Mouse (Mus musculus) NIH3T3 (cell line): ENCODE data around the gene Slc28a3.

Experiments
- DNase-seq: peaks from one replicate; pipeline ENCODE4 v3.0.0-alpha.2; 2012; ENCODE audit warnings: low read depth

The Slc28a3 gene

DNA sequence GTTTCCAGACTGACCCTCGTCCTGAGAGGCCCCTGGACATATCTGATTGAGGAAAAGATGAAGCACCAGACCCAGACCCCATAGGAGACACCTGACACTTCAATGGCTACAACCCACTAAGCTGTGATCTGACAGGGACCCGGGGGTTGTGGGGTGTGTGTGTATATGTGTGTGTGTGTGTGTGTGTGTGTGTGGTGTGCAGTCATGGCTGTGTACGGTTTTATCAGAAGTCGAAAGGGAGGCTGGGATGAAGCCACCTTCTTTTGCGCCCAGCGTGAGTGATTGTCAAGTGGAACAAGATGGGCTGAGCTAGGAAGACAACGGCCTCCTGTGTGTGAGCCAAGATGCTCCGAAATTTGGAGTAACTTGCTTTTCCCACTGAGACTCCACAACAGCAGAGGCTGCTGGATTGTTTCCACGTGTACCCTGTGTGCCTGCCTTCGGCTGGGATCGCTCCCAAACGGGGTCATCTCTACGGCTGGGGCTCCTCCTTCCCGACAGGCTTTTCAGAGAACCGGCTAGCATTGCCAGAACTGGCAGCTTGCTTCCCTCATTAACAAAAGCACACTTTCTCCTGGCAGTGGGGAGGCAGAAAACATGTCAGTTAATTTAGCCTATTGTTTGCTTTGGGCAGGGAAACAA is 50.1 kb downstream of the Slc28a3 start:
- DNase-seq, result no peak

DNA sequence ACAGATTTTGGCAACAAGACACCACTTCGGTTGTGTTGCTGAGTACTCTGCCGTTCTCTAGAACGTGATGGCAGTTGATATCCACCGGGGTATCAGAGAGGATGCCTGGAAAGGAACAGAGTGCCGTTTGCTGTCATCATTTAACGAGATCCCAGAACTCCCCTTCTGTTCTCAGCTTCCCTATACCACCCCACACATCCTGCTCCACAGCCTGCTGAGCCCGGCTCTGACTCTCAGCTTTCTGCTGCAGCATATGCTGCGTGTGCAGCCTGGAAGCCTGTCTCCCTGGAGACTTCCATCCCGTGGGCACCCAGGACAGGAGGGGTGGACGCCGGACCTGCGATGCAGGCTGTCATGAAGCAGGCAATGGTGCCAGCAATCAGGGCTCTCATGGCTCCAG is 52.5 kb downstream of the Slc28a3 start:
- no peak for DNase-seq

DNA sequence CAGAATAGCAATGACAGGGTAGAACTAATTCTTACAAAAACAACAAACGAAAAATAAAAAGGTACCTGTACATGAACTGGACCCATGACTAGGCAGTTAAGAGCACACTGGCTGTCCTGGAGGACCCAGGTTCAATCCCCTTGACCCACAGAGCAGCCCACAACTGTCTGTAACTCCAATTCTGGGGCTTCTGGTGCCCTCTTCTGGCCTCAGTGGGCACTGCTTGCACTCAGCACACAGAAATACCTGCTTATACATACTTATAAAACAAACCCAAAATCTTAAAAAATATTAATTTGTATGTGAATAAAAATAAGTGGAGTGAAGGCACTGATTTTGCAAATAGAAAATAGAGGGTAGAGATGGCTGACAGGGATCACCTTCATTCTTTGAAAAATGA is 54.7 kb downstream of the Slc28a3 start:
- peak; percentile 35 for DNase-seq

DNA sequence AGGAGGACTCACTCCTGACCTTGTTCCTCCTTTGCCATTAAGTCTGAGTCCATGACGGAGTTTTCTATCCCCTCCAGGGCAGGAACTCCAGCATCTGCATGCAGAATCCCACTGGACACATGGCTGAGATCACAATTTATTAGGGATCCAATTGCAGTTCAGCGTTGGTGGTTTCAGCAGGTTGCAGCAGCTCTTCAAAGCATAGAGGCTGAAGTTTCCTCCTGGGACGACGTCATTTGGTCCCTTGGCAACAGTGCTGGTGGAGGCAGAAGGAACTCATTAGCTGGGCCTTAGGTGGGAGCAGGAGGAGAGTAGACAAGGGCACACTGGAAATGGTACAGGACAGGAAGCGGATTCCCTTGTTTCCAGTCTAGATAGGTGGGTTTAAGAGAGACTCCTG is 55.1 kb downstream of the Slc28a3 start:
- peak; percentile 6 for DNase-seq

DNA sequence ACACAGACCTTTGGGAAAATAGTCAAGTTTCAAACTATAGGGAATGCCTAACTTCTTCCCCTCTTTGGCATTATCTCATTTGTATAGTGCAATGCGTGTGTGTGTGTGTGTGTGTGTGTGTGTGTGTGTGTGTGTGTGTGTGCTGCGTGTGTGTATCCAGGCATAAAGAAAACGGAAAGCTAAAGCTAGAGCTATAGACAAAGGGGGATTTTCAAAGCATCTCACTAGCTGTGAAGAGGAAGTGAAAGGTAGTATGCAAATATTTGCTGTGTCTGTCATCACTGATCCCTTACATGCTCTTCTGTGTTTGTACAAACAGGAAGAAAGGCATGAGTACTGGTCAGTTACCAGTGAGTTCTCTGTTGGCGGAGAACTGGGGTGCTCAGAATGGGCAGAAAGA is 58.8 kb downstream of the Slc28a3 start:
- DNase-seq, result no peak

DNA sequence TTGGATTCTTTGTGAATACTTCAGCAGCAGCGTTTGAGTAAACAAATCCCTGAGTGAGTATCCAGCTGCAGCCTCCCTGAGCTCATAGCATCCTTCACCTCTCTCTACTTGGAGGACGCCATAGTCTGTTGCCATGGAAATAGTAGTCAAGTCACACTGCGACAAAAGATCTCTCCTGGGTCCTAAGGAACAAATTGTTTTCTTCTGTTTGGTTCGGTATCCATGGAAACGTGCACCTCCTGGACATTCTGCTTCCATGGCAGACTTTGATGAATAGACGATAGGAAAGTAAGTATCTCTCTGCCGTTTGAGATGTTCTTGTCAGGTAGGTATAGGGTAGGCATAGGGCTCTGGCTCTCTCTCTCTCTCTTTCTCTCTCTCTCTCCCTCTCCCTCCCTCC is 63.1 kb downstream of the Slc28a3 start:
- no peak for DNase-seq

DNA sequence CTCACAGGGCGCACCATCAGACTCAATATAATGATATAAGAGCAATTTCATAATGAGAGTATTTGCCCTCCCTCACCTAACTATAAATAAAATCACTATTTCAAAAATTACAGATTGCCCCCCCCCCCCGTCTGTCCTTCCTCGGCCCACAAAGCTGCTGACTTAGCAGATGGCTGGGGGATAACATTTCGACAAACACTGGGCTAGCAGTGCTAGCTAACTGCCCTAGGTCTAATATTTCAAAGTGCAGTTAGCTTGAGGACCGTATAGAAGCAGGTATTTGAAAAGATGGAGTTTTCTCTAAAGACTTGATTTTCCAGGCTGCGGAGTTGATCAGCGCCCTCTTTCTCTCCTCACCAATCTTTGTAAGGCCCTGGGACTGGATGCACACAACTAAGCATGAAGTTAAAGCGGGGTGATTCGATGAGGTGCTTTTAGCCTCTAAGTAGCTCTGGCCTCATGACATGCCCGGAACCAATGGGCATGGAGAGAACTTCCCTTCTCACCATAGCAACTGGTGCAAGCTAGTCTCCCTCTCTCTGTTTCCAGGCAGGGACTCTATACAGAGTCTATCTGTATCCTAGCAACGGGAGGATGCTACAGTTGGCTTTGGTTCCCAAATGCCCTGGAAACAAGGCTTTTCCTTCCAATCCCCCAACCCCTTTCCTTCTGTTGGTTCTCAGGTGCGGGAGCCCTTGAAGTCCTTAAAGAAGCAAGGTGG is 66.8 kb downstream of the Slc28a3 start:
- DNase-seq, result no peak

DNA sequence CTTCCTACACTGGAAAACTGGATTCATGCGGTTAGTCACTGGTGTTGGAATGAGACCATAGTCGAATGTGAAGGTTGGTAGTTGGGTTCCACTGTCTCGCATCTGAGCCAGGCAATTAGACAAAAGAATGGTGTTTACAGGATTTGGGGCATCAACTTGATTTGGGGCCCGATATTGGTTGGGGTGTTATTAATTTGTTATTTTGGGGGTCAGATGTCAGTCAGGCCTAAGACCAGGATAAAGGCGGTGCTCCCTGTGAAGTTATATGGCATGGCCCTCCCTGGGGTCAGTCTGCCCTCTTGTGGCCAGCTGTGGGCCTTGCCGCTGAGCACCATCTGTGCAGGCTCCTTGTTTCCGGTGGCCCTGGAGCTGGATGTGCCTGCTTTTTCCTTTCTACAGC is 67.6 kb downstream of the Slc28a3 start:
- DNase-seq, result peak; percentile 86

DNA sequence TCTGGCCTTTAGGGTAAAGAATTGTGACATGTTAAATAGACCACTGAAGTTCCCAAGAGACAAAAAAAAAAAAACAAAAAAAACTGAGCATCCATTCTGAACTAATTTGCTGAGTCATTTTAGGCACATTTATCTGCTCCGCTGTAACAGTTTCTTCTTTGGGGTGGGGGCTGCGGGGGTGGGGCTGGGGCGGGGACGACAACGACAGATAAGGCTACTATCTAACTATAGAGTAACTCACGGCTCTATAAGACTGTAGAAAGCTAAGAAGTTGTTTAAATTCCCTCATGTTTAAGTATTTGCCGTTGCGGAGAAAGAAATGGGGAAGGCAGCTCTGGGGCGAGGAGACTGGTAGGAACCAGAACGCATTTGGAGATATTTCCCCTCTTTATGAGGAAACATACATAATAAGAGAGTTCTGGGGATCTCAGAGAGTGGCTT is 68.1 kb downstream of the Slc28a3 start:
- no peak for DNase-seq

DNA sequence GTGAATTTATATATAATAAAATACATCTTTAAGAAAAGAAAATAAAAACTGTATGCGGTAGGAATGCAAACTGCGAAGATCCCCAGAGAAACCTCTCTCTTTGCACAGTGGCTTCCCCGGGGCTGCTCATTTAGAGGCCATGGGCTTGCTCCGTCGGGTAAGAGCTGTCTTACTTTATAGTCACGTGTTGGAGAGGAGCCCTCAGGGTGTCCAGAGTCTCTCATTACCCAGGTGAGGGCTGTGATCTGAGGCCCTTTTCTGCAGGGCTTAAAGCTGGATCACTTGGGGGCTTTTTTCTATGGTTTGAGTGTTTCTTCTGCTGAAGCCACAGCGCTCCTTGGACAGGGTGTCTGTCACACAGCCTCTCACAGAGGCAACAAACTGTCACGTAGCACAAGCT is 68.5 kb downstream of the Slc28a3 start:
- no peak for DNase-seq

DNA sequence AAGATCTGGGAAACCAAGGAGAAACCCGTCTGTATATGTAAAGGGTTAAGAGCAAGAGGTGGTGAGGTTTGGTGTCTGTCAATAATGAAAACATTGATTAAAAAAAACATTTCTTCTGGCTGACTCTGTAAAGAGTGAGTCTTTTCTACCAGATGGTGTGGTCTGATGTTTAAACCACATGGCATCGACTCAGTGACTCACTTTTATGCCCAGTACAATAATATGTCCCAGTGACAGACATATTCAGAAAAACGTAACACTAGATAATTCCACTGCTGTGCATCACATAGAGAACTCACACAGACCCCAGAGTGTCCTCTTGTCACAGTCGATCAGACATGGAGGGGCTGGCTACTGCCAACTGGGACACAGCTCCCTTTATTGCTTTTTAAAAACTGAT is 69.1 kb downstream of the Slc28a3 start:
- DNase-seq, result no peak

DNA sequence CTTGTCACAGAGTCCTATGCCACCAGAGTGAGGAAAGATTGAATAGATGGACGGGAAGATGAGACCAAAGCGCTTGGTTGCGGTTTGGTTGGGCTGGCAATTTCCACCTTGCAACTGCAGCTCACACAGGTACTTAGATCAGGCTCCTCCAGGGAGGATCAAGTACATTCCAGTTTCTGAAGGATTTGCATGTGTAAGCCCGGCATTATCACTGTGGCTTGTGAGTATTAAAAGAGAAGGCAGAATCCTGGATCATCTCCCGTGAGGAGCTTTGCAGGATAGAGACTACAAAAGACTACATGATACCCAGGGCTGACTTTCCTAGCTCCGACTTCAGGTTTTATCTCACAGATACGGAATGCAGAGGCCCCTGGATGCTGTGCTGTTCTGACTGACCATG is 71.7 kb downstream of the Slc28a3 start:
- DNase-seq, result no peak

DNA sequence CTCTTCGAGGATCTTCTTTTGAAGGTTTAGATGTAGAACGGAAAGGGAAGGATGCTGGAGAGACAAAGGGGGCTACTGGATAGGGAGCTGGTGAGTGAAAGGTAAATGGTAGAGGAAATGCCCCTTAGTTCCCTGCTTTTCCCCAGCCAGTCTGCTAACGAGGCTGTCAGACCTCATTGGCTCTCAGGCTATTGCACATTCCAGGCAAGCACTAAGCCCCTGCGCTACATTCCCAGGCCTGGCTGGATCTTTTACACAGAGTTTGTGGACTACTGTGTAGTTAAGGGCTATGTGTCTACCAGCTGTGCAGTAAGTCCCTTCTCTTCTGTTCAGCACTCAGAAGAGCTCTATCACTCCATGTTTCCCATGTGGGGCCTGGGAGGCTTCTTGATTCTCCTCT is 72.3 kb downstream of the Slc28a3 start:
- DNase-seq, result no peak

DNA sequence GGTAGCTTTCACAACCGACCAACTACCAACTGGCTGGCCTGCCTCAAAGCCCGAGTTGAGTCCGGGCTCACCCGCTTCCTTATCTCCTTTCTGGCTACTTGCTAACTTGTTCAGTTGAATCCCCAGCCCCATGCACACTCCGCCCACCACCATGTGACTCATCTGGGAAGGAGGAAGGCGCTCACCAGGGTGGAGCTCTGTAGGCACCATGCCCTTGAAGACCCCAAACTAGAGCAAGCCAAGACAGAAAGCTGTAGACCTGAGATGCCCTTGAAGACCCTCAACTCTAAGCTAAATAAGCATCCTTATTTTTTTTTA is 72.8 kb downstream of the Slc28a3 start:
- peak; percentile 43 for DNase-seq

DNA sequence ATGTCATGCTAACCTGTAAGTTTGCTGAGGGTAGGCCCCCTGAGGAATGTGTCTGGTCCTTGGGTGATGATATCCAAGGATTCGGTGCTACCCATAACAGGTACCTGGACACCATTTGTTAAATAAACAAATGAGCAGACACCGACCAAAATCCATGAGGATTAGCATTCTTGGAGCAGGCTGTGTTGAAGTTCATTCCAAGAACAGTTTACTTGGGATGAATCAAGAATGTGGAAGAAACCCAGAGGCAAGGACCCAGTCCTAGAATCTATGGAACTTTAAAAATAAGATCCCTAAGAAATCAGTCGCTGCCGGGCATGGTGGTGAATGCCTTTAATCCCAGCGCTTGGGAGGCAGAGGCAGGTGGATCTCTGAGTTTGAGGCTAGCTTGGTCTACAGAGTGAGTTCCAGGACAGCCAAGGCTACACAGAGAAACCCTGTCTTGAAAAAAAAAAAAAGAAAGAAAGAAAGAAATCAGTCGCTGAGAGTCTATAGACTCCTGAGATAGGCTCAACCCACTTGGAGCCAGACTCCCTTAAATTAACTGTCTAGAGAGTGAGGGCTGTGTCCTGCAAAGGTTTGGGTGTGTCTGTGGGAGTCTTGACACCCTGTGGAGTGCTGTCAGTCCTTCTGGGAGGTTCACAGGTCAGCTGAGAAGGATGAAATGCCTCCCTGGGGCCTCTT is 73.3 kb downstream of the Slc28a3 start:
- no peak for DNase-seq

DNA sequence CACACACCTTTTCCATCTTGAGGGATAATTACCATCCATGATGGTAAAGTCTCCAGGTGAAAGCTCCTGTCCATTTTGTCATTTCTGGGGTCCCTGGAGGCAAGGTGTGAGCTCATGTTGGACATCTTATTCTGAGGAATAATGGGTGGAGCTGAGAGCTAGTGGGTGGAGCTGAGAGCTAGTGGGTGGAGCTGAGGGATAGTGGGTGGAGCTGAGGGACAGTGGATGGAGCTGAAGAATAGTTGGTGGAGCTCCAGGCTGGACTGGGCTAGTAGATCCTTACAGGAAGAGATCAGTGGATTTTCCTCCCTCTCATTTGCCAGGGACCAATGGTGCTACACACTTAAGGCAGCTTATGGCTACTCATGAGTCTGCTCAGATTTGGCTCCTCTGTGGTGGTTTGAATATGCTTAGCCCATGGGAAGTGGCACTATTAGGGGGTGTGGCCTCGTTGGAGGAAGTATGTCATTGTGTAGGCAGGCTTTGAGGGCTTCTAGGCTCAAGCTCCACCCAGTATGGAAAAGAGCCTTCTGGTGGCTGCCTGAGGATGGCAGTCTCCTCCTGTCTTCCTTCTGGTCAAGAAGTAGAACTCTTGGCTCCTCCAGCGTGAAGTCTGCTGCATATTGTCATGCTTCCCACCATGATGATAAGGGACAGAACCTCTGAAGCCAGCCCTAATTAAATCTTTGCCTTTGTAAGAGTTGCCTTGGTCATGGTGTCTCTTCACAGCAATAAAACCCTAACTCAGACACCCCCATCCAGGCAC is 74.0 kb downstream of the Slc28a3 start:
- no peak for DNase-seq

DNA sequence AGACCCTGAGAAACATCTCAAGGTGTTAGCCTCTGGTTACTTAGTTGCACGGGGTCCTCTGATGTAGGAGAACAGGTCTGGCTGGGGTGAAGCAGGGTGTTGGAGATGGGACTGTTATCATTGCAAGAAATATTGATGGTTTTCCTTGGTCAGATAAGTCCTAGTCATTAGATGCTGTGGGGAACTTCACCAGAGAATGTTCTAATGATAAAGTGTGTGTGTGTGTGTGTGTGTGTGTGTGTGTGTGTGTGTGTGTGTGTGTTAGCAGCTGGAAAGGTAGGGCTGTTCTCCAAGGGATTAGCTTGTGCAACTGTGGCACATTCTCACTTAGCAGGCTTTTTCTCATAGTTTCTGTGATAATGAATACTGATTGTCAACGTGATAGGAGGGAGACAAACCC is 75.4 kb downstream of the Slc28a3 start:
- no peak for DNase-seq

DNA sequence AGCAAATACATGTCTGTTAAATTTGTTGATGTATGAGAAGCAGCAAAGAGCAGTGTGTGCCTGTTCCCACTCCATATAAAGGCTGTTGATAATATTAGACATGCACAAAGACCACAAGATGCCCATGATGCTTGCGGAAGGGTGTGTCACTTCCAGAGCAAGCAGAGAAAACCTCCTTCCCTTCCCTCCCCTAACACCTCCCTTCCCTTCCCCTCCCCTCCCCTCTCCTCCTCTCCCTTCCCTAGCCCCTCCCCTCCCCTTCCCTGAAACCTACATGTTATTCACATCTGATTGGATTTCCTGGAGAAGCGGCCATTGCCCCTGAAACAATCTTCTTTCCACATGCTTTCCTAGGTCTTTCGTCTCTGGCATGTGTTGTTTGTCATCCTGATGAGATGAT is 75.8 kb downstream of the Slc28a3 start:
- peak; percentile 73 for DNase-seq

DNA sequence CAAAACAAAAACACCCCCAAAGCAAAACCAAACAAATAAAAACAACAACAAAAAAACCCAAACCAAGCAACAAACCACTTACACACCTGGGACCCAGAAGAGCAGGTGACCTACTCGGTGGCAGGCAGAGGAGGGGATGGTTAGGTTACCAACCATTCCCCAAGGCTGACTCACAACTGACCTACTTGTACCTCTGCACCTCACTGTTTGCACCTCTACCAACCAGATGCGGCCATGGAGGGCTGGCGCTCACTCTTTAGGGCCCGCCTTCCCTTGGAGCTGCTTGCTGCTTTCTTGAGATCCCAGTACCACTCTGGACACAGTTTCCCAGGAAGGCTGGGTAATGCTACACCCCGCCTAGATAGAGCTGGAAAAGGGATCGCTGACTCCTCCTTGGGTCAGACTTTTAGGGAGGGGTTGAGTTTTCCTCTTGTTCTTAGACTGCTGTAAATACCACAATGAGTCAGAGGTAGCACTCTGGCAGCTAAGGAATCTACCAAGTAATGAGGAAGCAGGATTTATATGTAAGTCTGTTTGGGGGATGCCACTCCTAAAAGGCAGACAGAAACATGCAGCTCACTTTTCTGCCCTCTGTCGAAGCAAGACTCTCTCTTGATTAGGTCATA is 76.3 kb downstream of the Slc28a3 start:
- peak; percentile 84 for DNase-seq

DNA sequence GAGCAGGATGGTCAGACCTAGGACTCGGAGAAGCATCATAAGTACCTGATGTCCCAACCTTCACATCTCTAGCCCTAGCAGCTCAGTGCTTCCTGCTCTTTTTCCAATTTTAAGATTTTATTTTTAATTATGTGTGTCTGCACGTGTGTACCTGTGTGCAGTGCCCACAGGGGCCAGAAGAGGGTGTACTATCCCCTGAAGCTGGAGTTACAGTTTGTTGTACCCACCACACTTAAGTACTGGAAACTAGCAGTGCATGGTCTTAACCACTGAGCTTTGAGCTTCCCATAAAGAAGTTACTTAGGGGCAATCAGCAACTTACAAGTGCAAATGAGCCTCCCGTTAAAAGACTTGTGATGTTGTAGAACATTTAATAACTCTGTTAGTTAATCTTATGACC is 86.1 kb downstream of the Slc28a3 start:
- DNase-seq, result no peak

DNA sequence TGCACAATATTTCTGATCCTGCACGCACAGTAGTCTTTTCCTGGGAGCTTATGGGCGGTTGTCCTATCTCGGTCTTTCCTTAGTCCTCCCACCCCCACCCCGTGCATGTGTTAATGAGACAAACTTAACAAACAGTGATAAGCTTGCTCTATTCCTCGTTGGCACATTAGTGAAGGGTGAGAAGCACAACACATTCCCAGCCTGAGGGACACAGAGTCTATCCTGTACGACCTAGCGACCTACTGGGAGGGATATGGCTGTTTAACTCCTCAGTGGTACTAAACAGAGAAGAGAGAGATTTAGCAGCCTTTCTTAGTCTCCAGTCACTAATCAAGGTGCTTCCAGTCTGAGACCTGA is 86.9 kb downstream of the Slc28a3 start:
- no peak for DNase-seq

DNA sequence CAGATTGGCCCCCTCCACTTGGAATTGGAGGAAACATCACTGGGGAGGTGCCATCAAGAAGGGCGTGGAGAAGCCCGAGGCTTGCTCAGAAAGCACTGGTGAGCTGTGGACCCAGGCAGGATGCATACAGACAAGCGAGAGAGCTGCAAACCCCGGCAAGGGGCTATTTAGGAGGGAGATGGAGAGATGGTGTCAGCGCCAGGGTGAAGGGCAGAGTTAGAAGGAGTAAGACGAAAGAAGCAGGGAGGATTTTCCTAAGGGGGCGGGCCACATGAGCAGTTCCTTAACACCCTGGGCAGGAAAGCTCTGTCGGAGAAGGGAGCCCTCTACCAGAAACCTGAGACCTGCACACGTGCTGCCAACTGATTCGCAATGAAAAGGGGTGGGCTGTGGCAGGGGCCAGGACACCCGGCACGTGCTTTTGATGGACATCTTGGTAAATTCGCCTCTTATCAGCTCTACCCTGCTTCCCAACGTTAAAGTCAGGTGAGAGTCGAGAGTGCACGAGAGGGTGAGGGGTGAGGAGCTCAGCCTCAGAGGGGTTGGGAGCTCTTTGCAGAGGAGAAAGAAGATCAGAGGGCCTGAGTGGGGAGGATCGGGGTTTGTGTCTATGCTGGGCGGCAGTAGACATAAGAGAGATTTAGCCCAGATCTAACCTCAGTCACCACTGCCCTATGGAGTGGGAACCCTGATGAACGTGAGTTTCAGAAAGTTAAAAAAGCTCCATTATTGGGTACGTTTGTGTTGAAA is 87.5 kb downstream of the Slc28a3 start:
- no peak for DNase-seq
